Mouse (Mus musculus): ENCODE measurements around the gene Ptpn11.

Gene Ptpn11

DNA sequence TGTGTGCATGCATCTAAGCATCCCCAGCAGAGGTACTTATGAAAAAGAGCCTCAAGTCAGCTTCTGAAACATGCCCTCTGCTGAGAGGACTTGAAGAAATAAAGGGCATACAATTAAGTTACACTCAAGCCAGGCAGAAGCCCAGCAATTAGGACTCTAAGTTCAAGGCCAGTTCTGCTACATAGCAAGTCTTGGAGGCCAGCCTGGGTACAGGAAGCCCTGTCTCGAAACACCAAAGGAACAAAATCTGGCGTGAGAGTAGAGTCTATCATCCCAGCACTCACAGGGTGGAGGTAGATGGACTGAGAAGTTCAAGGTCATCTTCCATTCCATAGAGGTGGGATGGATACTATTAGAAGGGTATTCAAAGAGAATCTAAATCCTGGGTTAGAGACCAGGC lies 6.8 kb downstream of the Ptpn11 start:
- DNase-seq (ENCODE audit: low spot score in 2 of 2), result no peak

DNA sequence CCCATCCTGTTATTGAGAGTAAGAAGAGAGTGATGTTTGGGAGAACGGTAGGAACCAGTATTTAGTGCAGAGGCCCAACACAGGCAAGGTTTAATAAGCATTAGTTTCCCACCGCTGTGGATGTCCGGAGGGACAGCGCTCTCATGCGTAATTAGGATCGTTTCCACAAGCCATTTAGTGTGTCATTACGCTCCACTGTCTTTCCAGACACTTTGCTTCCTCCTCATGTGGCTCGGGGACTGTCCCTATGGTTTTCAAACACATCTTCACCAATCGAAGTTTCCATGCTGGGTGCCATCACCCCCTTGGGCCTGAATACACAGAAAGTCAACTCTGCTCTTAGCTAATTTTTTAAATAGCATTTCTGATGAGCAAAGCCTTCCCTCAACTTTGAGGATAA lies 7.9 kb downstream of the Ptpn11 start:
- no peak for DNase-seq (ENCODE audit: low spot score in 2 of 2)

DNA sequence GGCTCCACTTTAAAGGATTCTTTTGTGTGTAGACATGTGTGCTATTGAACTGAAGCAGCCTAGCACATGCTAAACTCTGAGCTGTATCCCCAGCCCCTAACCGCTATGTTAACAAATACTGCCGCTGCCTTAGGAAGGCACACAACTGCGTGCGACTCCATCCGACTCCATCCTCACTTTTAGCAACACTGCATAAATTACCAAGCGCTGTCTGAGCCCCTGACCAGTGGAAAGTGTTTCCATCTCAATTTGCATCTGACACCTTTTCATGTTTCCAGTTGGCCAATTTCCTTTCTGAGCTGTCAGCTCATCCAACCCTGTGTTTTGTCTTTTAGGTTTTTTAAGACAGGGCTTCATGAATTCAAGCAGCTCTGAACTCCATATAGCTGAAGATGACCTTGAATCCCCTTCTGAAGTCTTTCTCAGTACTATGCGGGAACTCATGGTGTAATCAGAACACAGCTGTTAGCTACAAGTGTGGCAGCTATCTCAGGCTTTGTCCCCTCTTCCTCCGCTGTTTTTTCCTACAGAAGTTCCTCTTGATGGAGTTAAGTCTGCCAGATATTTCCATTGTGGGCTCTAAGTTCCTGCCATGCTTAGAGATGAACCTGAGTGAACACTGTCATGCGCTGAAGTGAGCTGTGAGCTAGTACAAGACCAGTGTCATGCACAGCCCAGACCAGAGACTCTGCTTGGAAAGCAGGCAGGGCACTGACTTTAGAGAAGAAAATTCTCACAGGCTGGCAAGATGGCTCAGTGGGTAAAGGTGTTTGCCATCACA lies 11.9 kb downstream of the Ptpn11 start:
- no peak for DNase-seq (ENCODE audit: low spot score in 2 of 2)

DNA sequence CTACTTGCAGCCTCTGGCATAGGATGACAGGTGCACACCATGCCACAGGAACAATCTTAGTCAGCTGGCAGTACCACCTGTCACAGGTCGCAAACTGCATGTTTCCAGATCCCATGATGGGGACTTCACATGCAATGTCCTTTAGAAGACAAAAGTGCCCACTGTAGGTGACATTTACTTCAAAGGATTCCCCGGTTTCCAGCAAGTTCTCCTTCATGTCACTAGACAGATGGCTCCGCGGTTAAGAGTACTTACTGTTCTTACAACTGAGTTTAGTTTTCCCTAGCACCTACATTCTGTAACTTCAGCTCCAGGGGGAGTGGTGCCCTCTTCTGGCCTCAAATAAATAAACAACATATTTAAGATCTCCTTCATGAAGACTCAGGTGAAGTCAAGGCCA lies 18.4 kb downstream of the Ptpn11 start:
- no peak for DNase-seq (ENCODE audit: low spot score in 2 of 2)

DNA sequence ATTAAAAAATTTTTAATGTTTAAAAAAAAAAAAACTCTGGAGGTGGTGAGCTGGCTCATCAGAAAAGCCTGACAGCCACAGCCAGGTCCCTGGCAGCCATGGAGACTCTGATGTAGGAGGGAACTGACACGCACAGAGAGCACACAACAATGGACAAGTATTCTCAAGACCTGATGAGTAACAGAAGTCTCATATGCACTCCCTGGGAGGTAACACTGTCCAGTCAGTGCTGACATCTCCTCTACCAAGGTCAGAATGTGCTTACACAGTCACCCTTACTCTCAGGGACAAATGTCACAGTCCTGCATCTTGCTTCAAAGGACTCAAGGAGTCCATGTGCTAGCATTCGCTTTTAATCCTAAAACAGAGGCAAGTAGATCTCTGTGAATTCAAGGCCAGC lies 21.6 kb downstream of the Ptpn11 start:
- no peak for DNase-seq (ENCODE audit: low spot score in 2 of 2)

DNA sequence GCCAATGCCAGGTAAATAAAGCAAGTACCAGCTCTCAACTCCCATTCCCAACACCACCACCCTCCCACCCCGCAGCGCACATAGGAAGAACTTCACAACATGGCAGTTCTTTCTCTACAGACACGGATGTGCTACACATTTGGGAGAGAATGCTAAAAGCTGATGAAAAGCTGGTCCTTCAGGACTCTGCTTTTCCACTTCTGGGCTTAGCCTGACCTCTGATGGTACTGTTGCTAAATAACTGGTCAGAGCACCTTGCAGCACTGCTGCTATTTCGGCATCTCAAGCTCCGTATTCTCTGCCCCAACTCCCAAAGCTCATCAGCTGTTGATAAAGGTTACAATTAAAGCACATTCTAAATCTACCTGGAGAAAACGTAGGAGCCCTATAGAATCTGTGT lies 24.3 kb downstream of the Ptpn11 start:
- DNase-seq (ENCODE audit: low spot score in 2 of 2), result no peak

DNA sequence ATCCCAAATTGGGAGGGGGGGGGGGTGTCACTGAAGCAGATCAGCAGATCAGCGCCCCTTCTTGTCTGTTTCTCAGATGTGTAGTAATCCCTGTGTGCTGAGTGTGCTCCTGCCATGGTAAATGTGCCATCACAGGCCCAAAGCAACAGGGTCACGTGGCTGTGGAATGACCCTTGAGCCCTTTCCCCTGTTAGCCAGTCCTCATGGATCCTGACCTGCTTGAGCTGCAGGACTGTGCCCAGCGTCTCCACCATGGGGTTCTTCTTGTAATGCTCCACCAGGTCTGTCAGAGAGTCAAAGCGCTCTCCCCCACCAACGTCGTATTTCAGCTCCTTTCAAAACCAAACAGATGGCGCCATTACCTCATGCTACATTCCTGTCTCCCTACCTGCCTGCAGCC lies 28.3 kb downstream of the Ptpn11 start:
- DNase-seq (ENCODE audit: low spot score in 2 of 2), result no peak

DNA sequence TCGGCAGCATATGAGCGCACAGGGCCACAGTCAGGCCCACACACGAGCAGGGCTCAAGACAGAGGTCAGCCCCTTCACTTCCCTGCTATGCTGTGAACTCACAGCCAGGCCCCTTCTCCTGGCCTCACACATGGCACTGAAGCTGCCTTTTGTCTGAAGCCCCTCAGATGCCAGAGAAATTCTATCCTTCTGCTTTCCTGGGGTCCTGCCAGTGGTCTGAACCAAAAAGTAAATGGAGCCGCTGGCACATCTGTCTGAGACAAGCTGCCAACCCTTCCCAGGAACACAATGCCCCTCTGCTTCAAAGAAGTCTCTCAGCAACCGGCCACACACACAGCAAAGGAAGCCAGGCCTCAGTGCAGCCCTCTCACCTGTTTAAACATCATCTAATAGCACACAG lies 28.9 kb downstream of the Ptpn11 start:
- no peak for DNase-seq (ENCODE audit: low spot score in 2 of 2)

DNA sequence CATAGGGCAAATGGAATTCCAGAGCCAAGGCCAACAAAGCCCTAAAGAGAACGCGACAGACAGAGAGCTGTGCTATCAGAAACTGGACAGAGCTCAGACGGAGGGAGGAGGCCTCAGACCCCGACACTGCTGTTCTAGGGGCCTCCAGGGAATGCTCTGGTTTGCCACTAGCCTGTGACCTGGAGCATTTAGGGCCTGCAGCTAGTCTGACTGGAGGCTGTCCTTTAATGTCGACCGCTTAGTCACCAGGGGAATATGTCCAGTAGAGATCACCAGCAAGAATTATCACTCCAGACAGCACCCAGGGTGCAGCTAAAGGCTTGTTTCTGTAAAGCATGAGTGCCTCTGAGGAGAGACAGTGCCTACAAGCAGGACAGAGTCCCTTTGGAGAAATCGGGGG lies 32.2 kb downstream of the Ptpn11 start:
- DNase-seq (ENCODE audit: low spot score in 2 of 2), result no peak

DNA sequence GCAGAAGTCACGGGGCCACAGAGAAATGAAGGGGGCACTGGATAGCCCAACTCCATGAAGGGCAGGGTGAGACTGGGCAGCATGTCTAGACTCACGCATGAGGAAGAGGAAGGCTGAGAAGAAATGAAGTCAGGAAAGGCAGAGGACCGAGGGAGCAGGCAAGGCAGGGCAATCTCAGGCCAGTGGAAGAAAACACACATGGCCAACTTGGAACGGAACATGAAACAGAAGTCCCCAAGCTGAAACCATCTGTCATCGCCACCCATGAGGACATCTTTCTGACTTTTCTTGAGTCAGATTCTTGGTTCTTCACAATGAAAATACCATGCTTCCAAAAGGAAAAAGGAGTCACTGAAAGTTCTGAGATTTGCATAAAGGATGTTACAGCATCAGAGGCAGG lies 33.7 kb downstream of the Ptpn11 start:
- DNase-seq (ENCODE audit: low spot score in 2 of 2), result no peak

DNA sequence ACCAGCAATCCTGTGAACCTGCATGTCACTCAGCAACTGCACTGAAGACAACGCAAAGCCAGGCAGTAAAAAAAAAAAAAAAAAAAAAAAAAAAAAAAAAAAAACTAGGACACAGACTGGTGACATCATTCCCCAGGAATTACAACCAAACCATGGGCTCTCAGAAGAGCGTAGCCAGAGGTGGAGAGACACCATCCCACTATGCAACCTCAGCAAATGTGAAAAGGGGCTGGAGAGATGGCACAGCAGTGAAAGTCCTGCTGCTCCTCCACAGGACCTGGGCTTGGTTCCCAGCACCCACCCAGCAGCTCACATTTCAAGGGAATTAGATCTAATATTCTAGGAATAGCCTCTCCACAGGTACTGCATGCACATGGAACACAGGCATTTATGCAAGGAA lies 34.2 kb downstream of the Ptpn11 start:
- DNase-seq (ENCODE audit: low spot score in 2 of 2), result no peak

DNA sequence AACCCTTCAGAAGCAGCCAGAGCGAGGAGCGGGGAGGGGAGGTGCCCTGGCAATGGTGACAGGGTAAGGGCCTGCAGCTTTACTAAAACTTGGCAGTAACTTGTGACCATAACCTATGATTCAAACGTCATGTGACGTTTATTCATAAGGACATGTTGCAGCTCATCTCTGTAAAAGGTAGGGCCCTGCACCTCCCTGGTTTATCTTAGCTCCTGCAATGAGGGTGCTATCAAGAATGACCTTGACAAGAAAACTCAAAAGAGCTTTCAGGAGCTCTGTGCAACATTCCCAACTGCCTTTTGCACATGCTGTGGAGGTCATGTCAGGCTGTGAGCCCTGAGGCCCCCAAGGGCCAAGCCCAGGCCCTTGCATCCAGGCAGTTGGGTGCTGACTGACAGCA lies 35.1 kb downstream of the Ptpn11 start:
- no peak for DNase-seq (ENCODE audit: low spot score in 2 of 2)

DNA sequence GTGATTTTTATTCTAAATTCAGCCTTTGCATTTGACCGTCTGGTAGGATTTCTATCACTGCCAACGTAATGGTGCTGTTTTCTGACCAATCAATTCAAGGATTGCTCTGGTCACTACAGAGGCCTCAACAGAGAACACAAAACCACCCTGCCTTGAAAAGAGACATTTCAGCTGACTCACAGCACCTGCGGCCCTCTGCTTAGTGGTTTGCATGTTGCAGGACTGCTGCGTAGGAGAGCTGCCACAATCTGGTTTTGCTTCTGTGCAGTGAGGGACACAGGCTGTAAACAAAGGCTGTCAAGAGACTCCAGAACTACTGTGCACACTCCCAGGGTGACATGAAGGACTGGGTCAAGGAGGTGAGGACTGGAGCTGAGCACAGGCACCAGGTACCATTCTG lies 40.5 kb downstream of the Ptpn11 start:
- no peak for DNase-seq (ENCODE audit: low spot score in 2 of 2)

DNA sequence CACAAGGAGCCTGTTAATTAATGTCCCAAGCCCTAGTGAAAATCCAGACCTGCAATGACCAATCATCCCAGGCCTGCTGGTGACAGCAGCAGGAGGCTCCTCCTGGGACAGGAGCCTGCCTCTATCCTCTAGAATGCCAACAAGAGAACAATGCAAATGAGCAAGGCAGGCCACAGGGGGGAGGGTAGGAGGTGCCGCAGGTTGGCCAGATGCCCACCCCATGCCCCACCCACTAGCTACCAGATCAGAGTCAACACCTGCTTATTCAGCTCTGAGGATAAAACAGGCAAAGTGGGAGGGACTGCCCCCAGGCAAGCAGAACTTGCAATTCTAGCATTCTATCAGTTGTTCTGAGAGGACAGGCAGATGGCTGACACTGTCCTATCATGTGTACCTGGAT lies 42.0 kb downstream of the Ptpn11 start:
- DNase-seq (ENCODE audit: low spot score in 2 of 2), result no peak

DNA sequence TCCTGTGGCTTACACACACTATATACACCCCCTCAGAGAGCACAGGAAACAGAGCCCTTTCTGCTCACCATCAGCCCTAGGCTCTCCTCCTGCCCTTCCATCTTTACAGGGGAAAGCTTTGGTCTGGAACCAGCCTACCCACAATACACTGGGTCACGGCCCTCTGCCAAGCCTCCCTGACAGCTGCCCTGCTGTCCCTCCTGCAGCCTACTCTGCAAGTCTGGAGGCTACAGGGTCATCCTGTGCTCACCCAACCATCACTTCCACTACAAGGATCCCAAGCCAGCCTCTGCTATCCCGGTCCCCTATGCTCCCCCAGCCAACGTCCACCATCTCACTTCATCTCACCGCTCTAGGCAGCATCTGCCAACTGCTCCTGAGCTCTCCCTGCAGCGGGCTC lies 44.9 kb downstream of the Ptpn11 start:
- no peak for DNase-seq (ENCODE audit: low spot score in 2 of 2)

DNA sequence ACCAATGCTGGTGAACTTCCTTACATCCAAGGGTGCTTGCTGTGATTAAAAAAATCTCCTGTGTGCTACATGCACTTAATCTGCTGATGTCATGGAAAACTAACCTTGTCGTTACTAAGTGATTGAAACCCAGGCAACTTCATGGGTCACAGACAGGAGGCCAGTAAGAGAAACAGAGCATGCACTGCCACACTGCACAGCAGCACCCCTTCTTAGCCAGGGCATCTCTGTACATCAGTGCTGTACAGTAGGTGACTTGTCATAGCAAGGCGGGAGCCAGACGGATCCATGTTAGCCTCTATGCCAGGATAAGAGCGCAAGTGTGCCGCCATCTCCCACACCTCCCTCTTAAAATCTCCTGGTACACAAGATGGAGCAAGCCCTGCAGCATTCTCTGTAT lies 45.6 kb downstream of the Ptpn11 start:
- no peak for DNase-seq (ENCODE audit: low spot score in 2 of 2)

DNA sequence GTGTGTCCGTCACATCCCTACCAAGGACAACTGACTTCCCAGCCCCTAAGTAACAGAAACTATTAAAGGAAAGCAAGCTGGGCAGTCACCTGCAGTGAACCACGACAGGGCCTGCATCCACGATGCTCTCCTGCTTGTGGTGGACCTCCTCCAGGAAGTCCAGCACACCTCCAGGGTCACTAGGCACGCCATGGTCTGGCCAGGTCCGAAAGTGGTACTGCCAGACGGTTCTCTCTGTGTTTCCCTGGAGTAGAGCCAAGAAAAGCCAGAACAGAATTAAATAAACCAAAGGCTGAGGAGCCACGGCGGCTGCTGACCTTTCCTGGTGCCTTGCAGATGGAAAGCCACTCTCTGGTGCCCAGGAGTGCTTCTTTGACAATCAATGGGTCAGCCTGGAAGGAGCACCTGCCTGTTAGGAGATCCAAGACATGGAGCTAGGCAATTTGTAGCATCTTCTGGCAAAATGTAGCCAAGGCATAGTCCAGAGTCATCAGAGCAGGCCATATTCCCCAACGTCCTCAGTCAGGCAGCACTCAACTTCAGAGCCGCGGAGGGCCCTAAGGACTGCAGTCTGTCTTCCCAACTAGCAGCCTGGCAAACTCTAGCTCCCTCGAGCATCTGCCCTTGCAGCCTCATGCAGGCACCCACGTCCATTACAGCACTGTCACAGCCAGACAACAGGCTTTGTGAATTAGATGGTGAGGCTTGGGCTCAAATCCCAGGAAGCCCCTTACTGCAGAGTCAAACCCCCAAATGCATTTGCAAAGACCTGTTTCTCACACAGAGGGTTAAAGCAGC lies 46.6 kb downstream of the Ptpn11 start:
- DNase-seq (ENCODE audit: low spot score in 2 of 2), result no peak

DNA sequence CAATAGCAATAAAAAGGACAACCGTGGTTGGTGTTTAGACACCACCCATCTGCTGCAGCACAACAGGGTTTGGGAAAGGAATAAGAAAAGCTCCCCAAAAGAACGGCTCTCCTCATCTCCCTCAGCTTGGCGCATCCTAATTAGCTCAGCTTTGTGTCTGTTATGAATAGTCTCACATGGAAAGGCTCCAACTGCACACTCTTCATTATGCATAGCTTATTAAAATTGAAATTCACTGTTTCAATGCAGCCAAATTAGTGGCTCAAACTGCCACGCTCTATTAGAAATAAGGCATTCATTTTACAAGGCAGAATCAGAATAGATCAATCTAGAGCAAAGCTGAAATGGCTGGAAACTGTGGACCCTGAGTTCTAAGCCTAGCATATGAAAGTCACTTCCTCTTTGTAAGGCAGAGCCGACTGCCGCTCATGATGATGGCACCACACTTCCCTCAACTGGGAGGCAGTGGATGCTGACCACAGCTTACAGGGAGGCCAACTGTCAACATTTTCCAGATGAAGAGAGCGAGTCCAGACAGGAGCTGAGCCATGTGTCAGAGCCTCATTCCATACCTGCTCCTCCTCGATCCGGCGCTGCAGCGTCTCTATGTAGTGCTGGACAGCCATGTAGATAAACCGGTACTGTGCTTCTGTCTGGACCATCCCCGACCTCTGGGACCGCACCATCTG lies 48.6 kb downstream of the Ptpn11 start:
- no peak for DNase-seq (ENCODE audit: low spot score in 2 of 2)

DNA sequence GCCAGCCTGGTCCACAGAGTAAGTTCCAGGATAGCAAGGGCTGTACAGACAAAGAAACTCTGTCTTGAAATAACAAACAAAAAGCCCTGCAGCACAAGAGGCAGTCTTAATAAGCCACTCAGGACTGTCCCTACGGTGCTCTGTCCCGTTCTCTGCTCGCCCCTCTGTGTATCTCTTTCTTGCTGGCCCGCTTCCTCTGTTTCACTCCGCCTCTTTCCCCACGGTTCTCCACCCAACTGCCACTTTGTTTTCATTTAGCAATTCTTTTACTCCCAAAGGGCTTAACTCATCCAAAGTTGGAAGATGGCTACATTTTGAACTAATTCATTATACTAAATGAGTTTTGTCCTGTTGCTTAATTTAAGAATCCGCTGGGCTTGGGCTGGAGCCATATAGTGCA lies 50.9 kb downstream of the Ptpn11 start:
- no peak for DNase-seq (ENCODE audit: low spot score in 2 of 2)

DNA sequence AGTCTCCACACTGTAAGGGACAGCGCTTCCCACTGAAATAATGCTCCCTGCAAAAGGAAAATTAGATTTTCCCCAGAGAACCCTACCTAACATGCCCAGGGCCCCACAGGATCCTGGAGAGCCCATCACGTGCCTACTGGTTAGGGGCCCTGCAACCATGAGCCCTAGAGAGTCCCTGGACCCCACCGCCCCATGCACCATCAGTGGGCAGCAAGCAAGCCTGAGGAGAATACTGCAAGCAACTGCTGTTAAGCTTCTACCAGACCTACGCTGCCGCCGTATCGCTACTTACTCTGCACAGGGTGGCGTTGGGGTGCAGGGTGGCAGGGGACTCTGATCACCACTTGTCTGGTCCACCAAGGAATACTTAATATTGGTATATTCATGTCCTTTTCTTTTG lies 54.1 kb downstream of the Ptpn11 start:
- no peak for DNase-seq (ENCODE audit: low spot score in 2 of 2)

DNA sequence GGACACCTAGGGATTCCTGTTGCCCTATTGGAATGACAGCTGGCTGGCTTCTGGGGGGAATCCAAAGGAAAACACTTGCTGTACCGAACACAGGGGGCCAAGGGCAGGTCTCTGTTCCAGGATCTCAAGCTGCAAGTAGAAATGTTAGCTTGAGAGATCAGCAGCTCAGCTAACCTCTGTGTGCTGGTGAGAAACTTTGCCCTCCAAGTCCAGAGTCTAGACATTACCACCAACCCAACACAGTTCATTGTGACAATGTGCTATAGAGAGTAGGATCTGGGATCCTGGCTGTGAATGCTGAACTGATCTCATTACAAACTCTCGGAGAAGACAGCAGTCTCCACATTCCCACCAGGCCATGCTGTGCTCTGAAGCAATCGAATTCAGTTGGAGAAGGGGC lies 59.4 kb downstream of the Ptpn11 start:
- DNase-seq (ENCODE audit: low spot score in 2 of 2), result no peak

DNA sequence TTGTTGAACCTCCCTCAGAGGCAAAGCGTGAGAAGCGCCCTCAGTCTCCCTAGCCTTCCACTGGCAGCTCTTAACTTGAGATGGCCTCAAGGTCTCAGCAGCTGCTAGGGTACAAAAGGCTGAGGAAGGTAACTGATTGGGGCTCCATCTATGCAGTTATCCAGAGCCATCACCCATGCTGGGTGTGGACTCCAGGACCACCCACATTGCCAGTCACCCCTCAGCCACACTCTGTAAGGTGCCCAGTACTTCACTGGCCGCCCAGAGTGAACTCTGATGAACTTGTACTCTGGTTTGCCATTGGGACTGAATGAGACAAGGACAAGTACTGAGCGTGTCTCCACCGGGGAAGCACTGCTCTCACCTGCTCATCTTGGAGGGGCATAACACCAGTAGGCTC lies 61.9 kb downstream of the Ptpn11 start:
- no peak for DNase-seq (ENCODE audit: low spot score in 2 of 2)

DNA sequence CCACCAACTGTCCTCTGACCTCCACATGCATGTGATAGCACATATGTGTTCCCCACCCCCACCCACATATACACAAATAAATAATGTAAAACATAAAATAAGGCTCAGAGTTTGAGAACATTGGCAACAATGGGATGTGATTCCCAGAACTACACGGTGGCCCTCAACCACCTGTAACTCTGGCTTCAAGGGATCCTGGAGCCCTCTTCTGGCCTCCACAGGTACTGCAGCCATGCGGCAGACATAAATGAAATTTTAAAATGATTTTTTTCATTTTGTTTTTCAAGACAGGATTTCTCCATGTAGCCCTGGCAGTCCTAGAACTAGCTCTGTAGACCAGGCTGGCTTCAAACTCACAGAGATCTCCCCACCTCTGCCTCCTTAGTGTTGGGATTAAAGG lies 65.1 kb downstream of the Ptpn11 start:
- no peak for DNase-seq (ENCODE audit: low spot score in 2 of 2)
